Mouse (Mus musculus): Measurements from ENCODE around the gene Ang2.
"Not testable (repeated sequence)": the region's sequence is repeated elsewhere in the genome, so short reads cannot be mapped to it uniquely, and the experiment has no call there.

The Ang2 gene

DNA sequence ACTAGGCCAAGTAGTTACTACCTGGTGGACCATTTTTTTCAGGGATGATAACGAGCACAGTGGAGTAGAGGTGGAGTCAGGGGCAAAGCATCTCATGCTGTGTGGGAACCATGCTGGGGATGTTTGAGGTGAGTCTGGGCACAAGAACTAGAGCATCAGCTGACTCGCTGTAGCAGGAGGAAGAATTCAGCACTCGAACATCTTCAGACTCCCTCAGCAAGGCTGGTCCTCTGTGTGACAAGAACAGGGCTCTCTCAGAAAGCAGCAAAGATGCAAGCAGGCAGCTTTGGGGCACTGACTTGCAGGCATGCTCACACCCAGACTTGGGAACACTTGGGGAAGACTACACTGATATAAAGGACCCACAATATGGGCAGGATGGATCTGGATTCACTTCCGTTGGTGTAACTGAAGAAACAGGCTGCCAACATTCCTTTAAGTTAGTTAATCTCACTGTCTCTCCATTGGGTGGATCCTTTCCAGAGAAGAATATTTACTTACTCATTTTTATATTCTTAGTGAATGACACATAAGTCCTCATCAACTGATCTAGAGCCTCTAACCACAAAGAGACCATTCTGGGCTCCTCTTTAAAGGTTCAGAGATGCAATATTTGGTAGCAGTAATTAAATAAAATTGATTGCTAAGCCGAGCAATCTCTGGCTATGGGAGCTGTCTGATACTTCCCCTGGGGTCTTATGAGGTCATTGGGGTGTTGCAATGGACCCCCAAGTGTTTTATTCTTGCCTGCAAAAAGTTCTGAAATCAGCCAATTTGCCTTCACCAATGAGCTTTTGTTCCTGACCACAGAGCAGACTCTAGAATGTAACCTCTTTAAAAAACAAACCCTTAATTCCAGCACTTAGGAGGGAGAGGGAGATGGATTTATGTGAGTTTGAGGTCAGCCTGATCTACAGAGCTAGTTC is at the start of gene Ang2:
Gene Ang2 (minus strand): TSS at position 51 of the 926 bp plus-strand sequence.
- no peak for DNase-seq

DNA sequence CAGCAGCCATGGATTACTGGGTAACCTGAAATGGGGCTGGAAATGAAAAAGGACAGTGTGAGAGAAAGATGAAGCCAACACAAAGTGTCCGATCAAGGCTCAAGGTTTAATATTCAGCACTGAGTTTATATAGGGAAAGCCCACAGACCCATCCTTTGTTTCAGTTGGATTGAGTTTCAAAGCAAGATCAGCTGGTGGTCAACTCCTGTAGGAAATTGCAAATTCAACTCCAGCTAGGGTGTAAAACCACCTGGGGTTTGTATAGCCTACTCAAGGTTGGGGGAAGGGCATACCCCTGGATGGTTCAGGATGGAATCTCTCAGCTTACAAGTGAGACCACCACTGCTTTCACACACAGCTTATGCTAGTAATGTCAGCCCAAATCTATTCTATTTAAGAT is 48.8 kb upstream of the Ang2 start:
- no peak for DNase-seq

DNA sequence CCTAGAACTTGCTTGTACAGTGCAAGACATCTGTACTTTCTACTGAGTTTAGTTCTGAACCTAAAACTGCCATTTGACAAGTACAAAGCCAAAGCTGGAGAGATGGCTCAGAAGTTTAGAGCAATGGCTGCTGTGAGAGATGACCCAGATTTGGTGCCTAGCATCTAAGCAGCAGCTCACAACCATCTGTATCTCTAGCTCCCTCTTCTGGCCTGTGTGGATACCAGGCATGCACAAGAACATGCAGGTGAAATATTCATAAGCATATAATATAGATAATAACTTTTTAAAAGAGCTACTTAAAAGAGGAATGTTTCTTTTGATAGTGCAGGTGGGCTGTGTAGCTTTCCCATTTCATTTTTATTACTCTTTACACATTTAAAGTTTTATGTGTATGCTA is 42.0 kb upstream of the Ang2 start:
- DNase-seq, result peak; percentile 20

DNA sequence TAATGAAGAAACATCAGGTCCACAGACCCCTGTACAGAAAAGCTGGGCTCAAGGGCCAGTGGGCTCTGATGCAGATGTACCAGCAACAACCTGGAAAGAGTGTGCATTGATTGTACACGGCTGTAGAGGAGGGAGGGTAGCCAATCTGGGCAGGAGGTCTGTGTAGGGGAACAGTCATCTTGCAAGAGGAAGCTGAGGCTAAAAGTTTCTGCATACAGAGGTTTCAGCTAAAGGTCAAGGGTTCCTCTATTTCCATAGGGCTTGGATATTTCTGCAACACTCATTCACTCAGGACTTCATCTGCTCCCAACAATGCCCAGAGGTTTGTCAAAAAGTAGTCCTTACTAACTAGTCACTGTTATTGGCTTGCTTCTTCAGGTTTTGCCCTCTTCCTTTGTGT is 38.5 kb upstream of the Ang2 start:
- DNase-seq, result not testable (repeated sequence)

DNA sequence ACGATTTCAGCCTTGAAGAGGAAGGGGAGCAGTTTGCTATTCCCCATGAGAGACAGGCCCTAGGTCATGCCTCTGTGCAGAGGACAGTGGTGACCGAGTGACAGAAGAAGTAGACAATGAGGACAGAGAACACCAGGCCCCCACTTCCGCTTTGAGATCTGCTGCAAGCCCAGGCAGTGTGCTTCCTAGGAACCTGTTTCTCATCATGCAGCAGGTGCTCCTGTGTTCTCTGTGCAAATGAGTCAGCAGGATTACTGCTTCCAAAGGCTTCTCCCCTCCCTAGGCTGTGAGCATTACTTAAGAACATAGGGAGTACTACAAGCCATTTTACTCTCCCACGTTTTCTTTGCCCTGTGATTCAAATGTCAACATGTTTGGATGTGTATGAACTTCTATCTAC is 30.7 kb upstream of the Ang2 start:
- DNase-seq, result not testable (repeated sequence)

DNA sequence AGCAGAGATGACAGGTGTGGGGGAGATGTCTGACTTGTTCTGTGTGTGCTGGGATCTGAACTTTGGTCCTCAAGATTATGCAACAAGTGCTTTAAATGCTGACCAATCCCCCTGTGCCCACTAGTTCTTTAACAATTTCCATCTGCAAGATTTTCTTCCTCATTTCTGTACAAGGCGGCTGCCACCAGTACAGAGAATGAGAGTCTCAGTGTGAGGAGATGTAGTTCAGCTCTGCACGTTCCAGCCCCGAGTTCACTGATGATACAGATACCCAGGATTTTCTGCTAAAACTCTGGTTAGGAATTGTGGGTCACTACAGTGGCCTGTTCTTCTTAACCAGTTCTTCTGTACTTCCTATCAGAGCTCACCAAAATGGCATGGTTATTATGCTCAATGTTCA is 21.1 kb upstream of the Ang2 start:
- not testable (repeated sequence) for DNase-seq

DNA sequence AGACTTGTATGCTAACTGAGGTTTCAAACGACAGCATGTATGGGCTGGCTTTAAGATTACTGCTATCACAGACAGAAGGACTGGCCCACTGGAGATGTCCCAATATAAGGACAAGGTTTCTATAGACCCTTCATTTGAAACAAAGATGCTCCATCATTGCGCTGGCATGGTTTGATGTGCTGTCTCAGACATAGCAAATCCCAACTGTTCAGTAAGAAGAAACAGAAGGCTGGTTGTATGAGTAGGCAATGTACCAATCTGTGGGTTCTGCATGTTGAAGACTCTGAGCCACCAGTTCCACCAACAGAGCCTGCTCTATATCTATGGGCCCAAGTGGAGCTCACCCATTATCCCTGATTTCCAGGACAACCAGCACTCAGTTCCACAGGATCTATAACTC is 4.2 kb upstream of the Ang2 start, which contains the start of gene Ear14:
Gene Ear14 (plus strand): TSS at position 277 of the 400 bp plus-strand sequence.
- DNase-seq, result no peak

DNA sequence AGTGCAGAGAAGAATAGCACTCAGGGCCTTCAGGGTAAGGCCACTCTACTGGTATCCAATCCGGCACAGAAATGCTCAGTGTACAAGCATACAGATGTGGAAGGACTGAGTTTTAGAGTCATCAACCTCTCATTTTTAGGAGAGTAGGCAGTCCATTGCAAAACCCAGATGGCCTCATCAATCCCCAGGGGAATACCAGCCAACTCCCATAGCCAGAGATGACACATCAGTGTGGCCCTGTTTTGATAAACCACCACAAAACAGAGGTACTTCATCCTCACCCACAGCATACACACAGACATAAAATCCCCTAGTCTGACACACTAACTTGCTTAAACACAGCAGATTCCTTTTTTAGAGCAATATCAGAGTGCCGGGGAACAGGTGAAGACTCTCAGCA is 1.5 kb upstream of the Ang2 start:
- no peak for DNase-seq

DNA sequence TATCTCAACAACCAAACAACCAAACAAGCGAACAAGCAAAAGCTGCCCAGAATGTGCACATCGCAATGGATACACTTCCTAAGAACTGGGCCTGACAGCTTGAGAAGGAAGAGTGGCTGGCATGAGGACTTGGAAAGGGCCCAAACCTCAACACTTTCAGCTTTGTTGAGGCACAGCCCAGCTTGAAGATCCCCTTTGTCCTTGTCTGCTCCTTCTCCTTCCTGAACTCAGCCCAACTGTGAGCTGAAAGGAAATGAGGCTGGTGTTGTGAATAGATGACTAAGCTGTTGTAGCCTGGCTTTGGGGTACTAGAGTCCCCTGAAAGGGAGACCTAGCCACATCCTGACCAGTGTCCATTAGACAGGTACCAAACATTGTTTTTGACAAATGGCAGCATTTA is 1.1 kb upstream of the Ang2 start:
- no peak for DNase-seq

DNA sequence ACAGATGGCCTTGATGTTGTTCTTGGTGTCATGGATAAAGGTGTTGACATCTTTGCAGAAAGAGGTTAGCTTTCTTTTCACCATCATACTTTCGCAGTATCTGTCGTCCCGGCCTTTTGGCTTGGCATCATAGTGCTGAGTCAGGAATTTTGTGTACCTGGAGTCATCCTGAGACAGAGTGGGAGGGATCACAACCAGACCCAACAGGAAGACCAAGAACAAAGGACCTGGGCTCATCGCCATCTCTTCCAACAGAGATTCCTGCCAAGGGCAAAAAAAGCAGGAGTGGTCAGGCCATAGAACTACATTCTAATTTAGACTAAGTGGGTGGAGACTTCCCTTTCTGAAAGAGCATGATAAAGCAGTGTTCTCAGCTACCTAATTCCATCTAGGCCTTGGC is 3.3 kb downstream of the Ang2 start:
- peak; percentile 8 for DNase-seq

DNA sequence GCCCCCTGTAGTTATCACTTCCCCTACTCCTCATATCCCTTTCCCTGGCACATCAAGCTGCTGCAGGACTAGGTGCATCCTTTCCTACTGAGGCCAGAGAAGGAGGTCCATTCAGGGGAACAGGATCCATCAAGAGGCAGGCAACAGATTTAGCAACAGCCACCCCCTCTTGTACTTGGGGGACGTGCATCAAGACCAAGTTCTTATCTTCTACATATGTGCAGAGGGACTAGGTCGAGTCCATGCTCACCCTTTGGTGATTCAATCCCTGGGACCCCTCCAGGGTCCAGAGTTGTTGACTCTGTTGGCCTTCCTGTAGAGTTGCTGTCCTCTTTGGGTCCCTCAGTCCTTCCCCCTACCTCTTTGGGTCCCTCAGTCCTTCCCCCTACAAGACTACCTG is 17.9 kb downstream of the Ang2 start:
- DNase-seq, result not testable (repeated sequence)

DNA sequence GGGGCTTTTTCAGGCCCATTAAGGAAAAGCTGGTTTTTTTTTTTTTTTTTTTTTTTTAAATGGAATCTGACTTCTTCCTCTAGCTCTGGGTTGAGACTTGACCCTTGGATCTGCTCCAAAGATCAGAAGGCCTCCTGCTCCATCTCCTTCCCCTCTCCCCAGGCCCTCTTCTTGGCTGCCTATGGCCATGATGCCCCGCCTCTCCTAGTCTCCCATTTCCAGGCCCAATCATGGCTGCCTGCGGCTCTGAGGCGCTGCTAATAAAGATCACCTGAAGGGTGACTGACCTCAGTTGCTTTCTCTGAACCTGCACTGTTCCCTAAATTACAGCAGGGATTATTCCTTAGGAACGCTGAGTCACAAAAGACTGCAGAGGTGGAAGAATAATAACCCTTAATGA is 25.1 kb downstream of the Ang2 start:
- no peak for DNase-seq

DNA sequence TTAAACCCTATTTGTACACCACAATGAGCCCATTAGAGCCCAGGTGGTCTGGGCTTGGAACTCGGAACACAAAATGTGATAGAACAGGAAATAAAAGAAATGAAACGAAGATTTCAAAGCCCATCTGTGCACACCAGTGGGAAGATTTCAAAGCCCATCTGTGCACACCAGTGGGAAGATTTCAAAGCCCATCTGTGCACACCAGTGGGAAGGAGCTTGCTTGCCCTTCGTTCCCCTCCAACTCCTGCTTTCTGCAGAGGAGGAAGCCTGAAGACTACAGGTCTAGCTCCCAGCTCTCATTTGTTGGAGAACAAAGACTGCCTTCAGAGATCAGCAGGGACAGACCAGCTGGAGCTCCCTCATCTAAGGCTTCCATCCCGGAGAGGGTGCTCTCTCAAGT is 26.0 kb downstream of the Ang2 start:
- not testable (repeated sequence) for DNase-seq

DNA sequence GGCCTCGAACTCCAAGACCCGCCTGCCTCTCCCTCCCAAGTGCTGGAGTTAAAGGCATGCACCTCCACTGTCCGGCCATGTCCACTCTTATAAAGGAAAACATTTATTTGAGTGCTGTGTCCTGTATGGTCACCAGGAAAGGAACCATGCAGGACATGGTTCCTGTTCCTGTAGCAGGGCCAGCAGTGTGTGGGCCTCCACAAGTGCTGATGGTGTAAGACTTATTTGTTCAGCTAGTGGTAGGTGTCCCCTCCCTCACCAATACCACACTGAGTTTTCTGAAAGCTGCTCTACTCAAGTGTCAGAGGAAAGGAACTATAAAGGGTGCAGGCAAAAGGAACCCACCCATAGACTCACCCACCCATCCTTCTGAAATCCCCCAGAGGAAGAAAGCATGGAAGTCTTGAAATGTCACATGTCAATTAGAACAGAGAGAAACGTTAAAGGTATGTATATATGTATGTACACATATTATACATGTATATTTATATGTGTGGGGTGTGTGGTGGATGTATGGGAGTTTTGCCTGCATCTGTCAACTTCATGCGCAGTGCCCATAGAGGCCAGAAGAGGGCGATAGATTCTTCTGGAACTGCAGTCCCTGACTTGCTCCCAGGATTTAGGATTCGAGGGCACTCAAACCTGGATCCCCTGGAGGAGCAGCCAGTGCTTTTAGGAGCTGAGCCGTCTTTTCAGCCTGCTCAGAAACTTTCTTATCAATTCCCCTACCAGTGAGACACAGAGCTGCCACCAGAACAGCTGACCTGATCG is 26.7 kb downstream of the Ang2 start:
- DNase-seq, result peak; percentile 42

DNA sequence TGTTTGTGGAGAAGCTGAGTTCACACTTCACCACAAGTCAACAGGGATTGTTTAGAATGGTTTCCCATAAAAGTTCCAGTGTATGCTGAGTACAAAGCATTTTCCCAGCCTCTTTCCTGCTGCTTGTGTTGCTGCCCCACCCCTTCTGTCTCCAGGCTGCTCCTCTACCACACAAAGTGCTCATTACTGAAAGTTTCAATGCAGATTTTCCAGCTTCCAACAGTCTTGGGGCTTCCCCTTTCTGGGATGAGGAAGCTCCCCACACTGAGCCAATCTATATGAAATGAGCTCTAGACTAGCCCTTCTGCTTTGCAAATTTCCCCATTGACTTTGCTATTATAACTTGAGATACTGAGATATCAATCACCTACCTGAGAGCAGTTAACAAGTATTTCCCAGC is 32.9 kb downstream of the Ang2 start:
- DNase-seq, result no peak

DNA sequence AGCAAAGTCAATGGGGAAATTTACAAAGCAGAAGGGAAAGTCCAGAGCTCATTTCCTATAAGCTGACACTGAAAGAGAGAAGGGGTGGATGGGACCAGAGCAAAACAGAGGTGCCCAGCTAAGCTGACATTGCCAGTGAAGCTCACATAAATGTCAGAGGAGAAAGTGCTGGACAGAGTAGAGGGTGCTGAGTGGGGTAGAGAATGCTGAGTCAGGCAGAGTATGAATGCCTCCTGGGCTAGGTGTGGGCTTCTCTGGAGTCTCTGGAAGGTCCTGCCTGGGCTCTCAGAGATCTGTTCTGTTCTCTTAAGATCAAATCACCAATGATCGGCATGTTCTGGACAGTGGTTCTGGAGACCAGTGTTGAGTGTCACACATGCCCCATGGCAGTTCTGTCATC is 33.5 kb downstream of the Ang2 start:
- no peak for DNase-seq

DNA sequence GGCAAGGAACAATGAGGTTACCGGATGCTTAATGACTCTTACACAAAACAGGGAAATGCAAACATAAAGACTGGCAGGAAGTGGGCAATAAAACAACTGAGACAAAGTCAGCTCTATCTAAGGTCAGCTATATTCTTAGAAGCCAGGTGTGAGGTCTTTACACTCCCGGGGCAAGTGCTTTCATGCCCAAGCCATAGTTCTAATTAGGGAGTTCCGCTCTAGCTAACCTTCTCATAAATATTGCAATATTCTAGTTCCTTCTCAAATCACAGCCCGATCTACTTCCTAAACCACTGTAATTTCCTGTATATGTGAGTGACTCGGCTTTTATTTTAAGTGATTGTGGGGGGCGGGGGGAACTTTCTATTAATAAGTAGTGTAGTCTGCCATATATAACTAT is 35.6 kb downstream of the Ang2 start:
- not testable (repeated sequence) for DNase-seq

DNA sequence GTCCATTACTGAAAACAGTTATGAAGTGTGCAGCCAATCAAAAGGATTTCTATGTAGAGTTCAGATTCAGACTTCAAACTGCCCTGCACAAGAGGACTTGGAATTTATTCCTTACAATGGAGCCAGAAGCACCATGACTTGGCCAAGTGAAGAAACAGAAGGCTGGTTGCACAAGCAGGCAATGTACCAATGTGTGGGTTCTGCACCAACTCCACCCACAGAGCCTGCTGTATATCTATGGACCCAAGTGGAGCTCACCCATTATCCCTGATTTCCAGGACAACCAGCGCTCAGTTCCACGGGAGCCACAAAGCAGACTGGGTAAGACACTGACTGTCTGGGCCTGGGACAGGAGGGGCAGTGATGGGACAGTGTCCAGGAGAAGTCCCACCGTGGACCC is 37.0 kb downstream of the Ang2 start, which contains the start of gene Rnase2b:
Gene Rnase2b (plus strand): TSS at position 285 of the 400 bp plus-strand sequence.
- DNase-seq, result not testable (repeated sequence)

DNA sequence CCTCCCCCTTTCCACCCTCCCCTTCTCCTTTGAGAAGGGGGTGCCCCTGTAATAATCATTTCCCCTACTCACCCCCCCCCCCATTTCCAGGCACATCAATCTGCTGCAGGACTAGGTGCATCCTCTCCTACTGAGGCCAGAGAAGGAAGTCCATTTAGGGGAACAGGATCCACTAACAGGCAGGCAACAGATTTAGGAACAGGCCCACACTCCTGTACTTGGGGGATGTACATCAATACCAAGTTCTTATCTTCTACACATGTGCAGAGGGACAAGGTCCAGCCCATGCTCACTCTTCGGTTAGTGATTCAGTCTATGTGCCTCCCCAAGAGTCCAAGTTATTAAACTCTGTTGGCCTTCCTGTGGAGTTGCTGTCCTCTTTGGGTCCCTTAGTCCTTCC is 41.9 kb downstream of the Ang2 start:
- no peak for DNase-seq

DNA sequence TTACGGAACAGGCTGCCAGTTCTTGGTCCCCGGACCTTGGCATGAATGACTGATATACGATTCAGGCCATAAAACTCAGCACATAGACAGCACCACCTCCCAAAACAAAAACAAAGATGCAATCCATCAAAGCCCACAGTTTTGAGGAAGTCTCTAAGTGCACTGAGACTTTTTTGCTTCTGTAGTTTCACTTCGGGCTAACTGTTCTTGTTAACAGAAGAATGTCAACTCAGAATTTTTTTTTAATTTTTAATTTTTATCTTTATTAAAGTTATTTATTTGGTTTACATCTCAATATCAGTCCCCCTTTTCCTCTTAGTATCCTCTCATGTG is 42.2 kb downstream of the Ang2 start:
- no peak for DNase-seq

DNA sequence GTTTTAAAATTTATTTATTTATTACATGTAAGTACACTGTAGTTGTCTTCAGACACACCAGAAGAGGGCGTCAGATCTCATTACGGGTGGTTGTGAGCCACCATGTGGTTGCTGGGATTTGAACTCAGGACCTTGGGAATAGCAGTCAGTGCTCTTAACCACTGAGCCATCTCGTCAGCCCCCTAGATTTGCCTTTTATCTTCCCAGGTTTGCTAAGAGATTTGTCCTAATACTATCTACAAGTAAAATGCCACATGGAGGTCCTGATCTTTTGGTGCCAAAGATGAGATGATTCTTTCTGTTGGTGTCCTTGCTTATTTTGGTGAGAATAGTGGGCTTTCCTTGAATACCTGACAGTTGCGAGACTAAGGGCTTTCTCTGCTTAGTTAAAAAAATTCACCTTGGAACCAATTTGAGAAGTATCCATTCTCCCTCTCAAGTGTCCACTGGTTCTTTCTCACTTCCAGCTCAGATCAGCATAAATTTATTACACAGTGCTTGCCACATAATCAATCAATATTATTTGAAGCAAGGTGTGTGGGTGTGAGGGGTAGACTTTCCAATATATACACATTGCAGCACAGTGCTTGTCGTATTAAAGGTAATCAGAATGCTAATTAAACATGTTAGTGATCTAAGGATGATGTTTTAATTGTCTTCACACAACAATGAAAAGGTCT is 42.8 kb downstream of the Ang2 start:
- DNase-seq, result no peak

DNA sequence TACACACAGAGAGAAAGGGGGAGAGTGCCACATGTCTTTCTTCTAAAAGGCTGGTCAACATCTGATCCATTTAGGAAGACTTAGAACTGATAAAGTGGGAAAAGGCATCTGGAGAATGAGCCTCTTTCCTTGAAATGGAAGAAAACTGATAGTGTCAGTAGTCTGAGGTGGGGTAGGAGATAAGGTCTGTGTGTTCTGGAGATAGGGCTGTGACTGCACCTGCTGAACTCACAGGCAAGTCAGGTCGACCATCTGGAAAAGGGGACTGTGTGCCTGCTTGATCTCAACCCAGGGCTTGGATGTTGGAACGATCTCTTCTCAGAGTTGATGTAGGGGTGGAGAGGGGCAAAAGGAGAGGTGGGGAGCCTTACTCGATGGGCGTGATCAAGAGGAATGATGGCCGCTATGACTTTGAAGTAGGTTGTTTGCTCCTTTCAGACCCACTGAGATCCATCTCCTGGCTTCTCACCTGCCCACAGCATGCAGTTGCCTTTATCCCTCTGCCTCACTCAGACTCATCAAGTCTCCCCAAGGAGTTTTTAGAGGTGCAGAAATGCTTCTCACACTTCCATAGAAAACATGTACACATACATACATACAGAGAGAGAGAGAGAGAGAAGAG is 46.6 kb downstream of the Ang2 start:
- DNase-seq, result no peak

All from kidney, adult 18-20 months (tissue).